Mouse (Mus musculus) adrenal gland, postnatal 0 days (tissue): ENCODE results near the gene Mrpl49. TPM values are rescaled to one million over a fixed set of nuclear protein-coding genes. Genes with fewer than 3 reads are reported as not detected.

Experiments used
- microRNA-seq: library from miRNA; unstranded; fragments of <30 nt; microRNA quantifications from one replicate; pipeline ENCODE4, GENCODE M21; 2016; ENCODE audit warnings: borderline replicate concordance; ENCODE audit not compliant: insufficient number of aligned reads
- polyA plus RNA-seq: library from polyadenylated mRNA; unstranded; fragments of >200 nt; fragmentation: Nextera tagmentation; extraction: Ambion mirVana; gene quantifications from 2 replicates; pipeline ENCODE4 v1.2.1, GENCODE M21; 2015

Mrpl49 gene
- polyA plus RNA-seq: 47.4 and 63.4 TPM in 2 replicates

DNA sequence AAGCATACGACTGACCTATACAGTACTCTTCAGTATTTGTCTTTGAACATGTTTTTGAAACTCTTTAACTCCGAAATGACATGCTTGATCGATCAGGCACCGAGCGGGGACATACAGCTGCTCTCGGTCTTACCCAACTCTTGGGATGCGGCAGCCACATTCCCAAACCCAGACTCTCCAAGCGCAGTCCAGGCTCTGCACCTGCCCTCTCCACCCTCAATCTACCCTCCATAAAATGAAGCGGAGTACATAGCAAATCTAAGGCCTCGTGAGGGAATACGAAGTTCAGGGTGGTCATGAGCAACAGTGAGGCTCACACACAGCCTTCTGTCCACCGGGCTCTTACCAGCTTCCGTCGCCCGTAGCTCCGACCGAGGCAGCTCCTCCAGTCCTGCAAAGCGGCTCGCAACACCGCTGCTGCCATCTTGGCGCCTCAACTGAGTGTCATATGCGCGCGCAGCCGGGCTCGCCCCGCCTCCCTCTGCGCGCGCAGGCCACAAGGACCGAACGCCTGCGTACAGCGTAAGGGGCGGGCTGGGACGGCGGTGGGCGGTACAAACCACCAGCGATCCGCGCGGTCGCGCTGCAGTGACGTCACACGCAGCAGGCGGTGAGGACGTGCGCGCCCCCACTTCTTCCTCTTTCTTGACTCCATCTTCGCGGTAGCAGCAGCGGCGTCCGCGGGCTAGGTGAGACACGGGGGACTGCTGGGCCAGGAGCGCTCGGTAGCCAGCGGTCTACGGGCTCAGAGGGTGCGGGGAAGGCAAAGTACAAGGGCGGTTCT lies at the start of gene Mrpl49, which contains the start of gene Fau:
Gene Mrpl49, minus strand, starts transcription at position 473 of the 784 bp plus-strand sequence.
Gene Fau, plus strand, starts transcription at position 532 of the 784 bp plus-strand sequence.

GRCm38 (mm10) chr19:6105586-6105985 lies 48.0 kb upstream of the Mrpl49 start, which contains the start of gene Naaladl1:
TSS of gene Naaladl1 (plus strand) at chr19:6105782.

GRCm38 (mm10) chr19:6094119-6094518 lies 36.5 kb upstream of the Mrpl49 start, which contains the start of gene AC131692.1:
TSS of gene AC131692.1 (plus strand) at chr19:6094419.

DNA sequence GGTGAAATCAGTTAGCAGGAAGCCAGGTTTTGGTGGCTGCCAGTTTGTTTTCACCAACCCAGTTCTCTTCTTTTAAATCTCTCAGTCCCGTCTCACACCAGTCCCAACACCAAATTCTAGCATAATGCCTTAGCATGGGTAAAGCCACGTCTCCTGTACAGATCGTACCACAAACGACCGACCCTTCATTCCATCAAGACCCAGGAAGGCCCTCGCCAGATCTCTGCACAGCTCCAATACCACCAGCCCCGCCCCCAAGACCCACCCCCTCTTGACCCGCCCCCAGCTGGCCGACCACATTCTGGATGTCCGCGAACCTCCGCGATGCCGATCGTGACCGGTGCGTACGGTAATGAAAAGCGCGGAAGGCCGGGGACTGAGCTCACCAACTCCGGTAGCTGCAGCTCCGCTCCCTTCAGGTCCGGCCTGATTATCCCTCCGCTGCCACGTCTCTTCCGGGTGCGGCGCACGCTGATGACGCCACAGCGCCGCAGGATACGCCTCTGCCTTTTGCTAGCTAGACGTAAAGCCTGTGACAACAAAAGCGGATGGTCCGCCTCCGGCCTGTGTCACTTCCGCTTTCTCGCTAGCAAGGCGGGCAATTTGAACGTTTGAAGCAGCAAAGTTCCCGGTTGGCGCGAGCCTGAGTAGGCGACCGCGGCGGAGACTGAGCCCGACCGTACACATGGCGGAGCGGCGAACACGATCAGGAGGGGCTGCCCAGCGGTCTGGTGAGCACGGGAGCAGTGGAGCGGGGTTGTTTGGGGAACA lies 27.1 kb upstream of the Mrpl49 start, which contains the start of the genes Zfpl1 and Cdca5:
Gene Zfpl1, minus strand, starts transcription at position 479 of the 771 bp plus-strand sequence.
Gene Cdca5, plus strand, starts transcription at position 506 of the 771 bp plus-strand sequence.

GRCm38 (mm10) chr19:6082156-6082555 lies 24.6 kb upstream of the Mrpl49 start, which contains the start of gene Gm28374:
TSS of gene Gm28374 (minus strand) at chr19:6082256.

GRCm38 (mm10) chr19:6079983-6080480 lies 22.4 kb upstream of the Mrpl49 start, which contains the start of gene Tmem262:
TSS of gene Tmem262 (plus strand) at chr19:6080033.

GRCm38 (mm10) chr19:6076564-6077393 lies 19.2 kb upstream of the Mrpl49 start, which contains the start of gene Vps51:
TSS of gene Vps51 (minus strand) at chr19:6077231.

GRCm38 (mm10) chr19:6067724-6068415 lies 10.3 kb upstream of the Mrpl49 start, which contains the start of gene Tm7sf2:
TSS of gene Tm7sf2 (minus strand) at chr19:6068373.

DNA sequence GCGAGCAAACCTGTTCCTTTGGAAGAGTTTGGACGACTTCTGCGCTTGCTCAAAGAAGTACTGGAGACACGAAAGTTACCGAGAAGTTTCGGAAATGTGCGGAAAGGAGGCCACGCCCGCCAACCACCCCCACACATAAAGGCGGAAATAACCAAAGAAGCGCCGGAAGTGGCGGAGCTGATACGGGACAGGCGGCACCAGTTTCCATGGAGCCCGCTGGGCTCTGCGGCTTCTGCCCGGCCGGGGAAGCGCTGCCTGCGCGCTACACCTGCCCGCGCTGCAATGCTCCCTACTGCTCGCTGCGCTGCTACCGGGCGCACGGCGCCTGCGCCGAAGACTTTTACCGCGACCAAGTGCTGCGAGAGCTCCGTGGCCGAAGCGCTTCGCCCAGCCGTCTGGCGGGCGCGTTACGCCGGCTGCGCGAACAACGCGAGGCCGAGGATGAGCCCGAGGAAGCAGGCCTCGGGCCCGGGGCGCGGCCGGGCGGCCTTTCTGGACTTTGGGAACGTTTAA lies 3.5 kb upstream of the Mrpl49 start, which contains the start of gene Znhit2:
Gene Znhit2, plus strand, starts transcription at position 172 of the 513 bp plus-strand sequence.

DNA sequence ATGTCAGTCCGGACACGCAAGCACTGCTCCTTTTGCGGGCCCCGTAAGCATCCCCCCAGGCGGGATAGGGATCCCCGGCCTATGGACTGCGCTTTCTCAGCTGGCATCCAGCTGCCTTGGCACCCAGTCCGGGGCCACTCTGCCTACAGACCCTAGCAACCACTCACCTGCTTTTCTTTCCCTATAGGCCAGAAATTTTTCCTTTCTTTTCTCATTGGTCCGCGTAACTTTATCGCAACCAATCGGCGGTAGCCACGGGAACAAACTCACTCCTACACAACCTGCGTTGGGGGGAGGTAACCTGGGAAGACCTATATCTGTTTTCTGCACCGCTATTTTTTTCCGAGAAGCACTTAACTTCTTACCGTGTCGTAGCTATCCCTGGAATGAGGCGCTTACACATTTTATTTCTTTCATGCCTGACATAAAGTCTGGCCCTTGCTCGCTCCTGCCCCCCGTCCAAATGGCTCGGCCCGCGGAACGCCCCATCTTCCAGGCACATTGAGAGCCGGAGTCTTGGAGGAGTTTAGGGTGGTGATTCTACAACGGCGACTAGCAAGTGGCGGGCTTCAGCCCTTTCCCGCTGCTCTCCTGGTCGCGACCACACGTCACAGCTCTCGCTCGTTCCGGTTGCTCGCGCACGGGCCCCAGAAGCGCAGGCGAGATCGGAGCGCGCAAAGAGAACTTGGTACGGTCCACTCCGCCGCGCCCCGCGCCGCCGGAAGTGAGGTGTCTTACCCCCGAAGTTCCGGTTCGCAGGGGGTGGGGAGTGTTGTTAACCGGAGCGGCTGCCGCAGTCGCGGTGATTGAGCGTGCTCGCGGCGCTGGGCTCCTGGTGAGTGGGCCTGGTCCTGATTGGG lies 11.1 kb downstream of the Mrpl49 start, which contains the start of gene Syvn1:
Gene Syvn1, plus strand, starts transcription at position 283 of the 860 bp plus-strand sequence.

GRCm38 (mm10) chr19:6015511-6016315 lies 41.9 kb downstream of the Mrpl49 start, which contains the start of gene Capn1:
TSS of gene Capn1 (minus strand) at chr19:6015897.

Small RNA genes lying within 50 kb of the gene (microRNA-seq; reads per million reads assigned to microRNA genes)
- gene Mir6988: 1.8 reads per million

Other genes starting within 250 kb of the Mrpl49 start
- gene Frmd8, start 182.5 kb downstream of the Mrpl49 start, polyA plus RNA-seq: 19.3 and 42.3 TPM in 2 replicates
- gene Slc25a45, start 180.0 kb downstream of the Mrpl49 start, polyA plus RNA-seq: 9.9 and 23.2 TPM in 2 replicates
- gene Tigd3, start 163.6 kb downstream of the Mrpl49 start, polyA plus RNA-seq: 2.2 and 3.1 TPM in 2 replicates
- 52.8 and 74.8 TPM in 2 replicates for gene Dpf2, start 144.8 kb downstream of the Mrpl49 start, polyA plus RNA-seq
- 10.5 and 12.6 TPM in 2 replicates for gene Cdc42ep2, start 133.0 kb downstream of the Mrpl49 start, polyA plus RNA-seq
- 19.6 and 27.3 TPM in 2 replicates for gene Pola2, start 93.6 kb downstream of the Mrpl49 start, polyA plus RNA-seq
- not detected in 2 replicates for gene Slc22a20, start 71.6 kb downstream of the Mrpl49 start, polyA plus RNA-seq
- gene Capn1, start 41.9 kb downstream of the Mrpl49 start, polyA plus RNA-seq: 13.9 and 14.2 TPM in 2 replicates
- gene Syvn1, start 11.2 kb downstream of the Mrpl49 start, polyA plus RNA-seq: 20.3 and 29.1 TPM in 2 replicates
- 839 and 888 TPM in 2 replicates for gene Fau, start 59 bp upstream of the Mrpl49 start, polyA plus RNA-seq
- 35.7 and 47.8 TPM in 2 replicates for gene Znhit2, start 3.4 kb upstream of the Mrpl49 start, polyA plus RNA-seq
- 14.7 and 17.7 TPM in 2 replicates for gene Tm7sf2, start 10.6 kb upstream of the Mrpl49 start, polyA plus RNA-seq
- gene Vps51, start 19.4 kb upstream of the Mrpl49 start, polyA plus RNA-seq: 44.2 and 52.3 TPM in 2 replicates
- gene Tmem262, start 22.2 kb upstream of the Mrpl49 start, polyA plus RNA-seq: not detected in 2 replicates
- gene Gm28374, start 24.5 kb upstream of the Mrpl49 start, polyA plus RNA-seq: 0.28 and 0.91 TPM in 2 replicates
- 47.0 and 62.8 TPM in 2 replicates for gene Zfpl1, start 27.2 kb upstream of the Mrpl49 start, polyA plus RNA-seq
- 8.0 and 9.5 TPM in 2 replicates for gene Cdca5, start 27.2 kb upstream of the Mrpl49 start, polyA plus RNA-seq
- gene AC131692.1, start 36.6 kb upstream of the Mrpl49 start, polyA plus RNA-seq: 0.41 TPM in 1 of 2 replicates, not detected in the other
- 0.28 and 0.61 TPM in 2 replicates for gene Naaladl1, start 48.0 kb upstream of the Mrpl49 start, polyA plus RNA-seq
- 28.5 and 29.2 TPM in 2 replicates for gene Sac3d1, start 60.9 kb upstream of the Mrpl49 start, polyA plus RNA-seq
- 21.4 and 22.6 TPM in 2 replicates for gene Snx15, start 70.5 kb upstream of the Mrpl49 start, polyA plus RNA-seq
- gene Batf2, start 83.2 kb upstream of the Mrpl49 start, polyA plus RNA-seq: 0.47 and 0.60 TPM in 2 replicates
- 101 and 106 TPM in 2 replicates for gene Arl2, start 83.8 kb upstream of the Mrpl49 start, polyA plus RNA-seq
- gene Majin, start 126.6 kb upstream of the Mrpl49 start, polyA plus RNA-seq: 0.46 and 0.73 TPM in 2 replicates
- gene Gpha2, start 168.6 kb upstream of the Mrpl49 start, polyA plus RNA-seq: 148 and 158 TPM in 2 replicates
- 41.5 and 44.1 TPM in 2 replicates for gene Ppp2r5b, start 178.1 kb upstream of the Mrpl49 start, polyA plus RNA-seq
- 5.9 and 10.4 TPM in 2 replicates for gene Atg2a, start 183.9 kb upstream of the Mrpl49 start, polyA plus RNA-seq
- gene Ehd1, start 218.9 kb upstream of the Mrpl49 start, polyA plus RNA-seq: 54.1 and 63.1 TPM in 2 replicates
- gene Cdc42bpg, start 248.7 kb upstream of the Mrpl49 start, polyA plus RNA-seq: 0.41 and 0.68 TPM in 2 replicates